Mouse (Mus musculus) adrenal gland, postnatal 14 days (tissue): ENCODE measurements around the gene Kpna7. TPM values are rescaled to one million over a fixed set of nuclear protein-coding genes. Genes with fewer than 3 reads are reported as not detected.

Source experiments
- DNase-seq: peaks from one replicate; pipeline ENCODE4 v3.0.0; 2021; ENCODE audit warnings: mixed read lengths
- total RNA-seq: library from RNA; stranded (reverse); gene quantifications from 2 replicates; pipeline ENCODE4 v1.2.3, GENCODE M21; 2021

Kpna7 gene
- total RNA-seq, 1 experiment from 2014 or later = not detected

DNA sequence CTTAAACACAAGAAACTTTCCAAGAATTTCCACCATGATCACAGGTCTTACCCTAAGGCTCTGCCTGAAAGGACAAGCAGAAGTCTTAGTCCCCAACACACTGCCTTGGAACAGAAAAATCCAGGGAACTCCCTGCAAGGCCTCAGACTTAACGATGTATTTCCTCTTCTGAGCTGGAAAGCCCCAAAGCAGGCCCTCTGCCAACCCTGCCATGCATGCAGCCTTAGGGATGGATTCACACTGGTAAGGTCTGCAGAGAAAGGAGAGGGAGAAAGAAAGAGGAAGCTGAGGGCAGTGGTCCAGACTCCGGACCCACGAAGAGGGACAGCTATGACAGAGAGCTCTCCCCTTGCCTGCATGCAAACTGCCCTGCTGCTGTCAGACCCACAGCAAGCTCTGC is 120.4 kb downstream of the Kpna7 start:
- peak; percentile 29 for DNase-seq

DNA sequence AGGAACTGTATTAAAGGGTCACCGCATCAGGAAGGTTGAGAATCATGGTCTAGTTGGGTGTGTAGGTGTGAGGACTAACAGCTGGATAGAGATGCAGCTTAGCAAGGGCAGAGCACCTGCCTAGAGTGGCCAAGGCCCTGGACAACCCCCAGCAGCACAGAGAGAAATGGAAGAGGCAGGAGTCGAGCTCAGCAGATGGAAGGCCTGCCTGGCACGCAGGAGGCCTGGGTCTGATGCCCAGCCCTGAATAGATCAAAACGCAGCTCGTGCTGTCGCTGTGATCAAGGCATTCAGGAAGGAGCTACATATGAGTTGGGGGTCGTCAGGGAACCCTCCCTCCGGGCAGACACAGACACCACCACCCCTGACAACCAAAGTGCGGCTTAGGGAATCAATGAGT is 125.6 kb downstream of the Kpna7 start:
- no peak for DNase-seq

GRCm38 (mm10) chr5:144954432-144954831 is 129.4 kb downstream of the Kpna7 start:
- DNase-seq = no peak

- DNase-seq = no peak
These were observed 131.2 kb downstream of the Kpna7 start for GRCm38 (mm10) chr5:144952592-144952991.

GRCm38 (mm10) chr5:144950428-144951051 is 133.3 kb downstream of the Kpna7 start:
- no peak for DNase-seq

GRCm38 (mm10) chr5:144949856-144950255 is 134.0 kb downstream of the Kpna7 start:
- DNase-seq = no peak

DNA sequence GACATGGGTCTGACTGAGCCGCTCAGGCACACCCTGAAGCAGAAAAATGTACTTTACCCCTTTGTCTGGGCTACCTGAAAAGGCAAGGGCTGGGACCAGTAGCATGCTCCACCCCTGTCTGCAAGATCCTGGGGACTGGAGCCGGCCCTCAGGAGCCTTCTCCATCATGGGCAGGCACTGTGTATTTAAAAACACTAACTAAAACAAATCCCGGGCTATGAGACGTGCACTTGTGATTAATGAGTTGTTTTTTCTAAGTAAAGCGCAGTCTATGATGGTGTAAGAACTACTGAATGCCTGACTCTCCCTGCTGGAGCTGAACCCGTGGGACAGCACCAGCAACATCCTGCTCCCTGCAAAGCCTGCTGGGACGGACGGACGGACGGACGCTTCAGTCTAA is 135.4 kb downstream of the Kpna7 start:
- no peak for DNase-seq

- no peak for DNase-seq
These were observed 135.8 kb downstream of the Kpna7 start for GRCm38 (mm10) chr5:144948002-144948401.

DNA sequence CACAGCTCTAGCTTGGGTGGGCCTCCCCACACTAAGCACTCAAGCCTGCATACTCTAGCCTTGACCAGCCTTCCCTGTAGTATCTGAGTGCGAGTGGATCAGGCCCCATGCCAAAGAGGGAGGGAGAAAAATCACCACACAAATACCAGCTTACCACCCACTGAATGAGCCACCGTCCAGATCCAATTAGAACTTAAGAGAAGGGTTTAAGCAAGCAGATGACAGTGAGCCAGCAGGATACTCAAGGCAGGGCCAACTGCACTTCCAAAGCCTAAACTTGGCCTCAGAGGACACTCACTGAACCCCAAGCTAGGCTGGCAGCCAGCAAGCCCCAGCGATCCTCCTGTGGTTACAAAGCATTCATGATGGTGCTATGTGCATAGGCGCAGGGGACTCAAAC is 137.8 kb downstream of the Kpna7 start:
- DNase-seq = peak; percentile 82

DNA sequence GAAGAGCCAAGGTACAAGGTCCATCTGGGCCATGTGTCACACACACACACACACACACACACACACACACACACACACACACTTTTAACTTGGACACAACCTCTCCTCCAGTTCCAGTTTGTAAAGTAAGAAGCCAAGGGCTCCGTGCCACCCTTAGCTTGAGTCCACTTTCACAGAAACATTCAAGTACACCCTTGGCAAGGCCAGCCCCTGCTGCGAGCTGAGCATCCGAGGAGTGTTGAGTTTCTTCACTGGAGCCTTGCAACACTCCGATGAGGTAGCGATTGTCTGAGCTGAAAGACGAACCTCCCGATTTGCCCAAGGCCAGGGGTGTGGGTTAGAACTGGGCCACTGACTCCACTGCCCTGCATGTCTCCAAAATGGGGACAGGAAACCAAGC is 138.9 kb downstream of the Kpna7 start:
- peak; percentile 73 for DNase-seq

DNA sequence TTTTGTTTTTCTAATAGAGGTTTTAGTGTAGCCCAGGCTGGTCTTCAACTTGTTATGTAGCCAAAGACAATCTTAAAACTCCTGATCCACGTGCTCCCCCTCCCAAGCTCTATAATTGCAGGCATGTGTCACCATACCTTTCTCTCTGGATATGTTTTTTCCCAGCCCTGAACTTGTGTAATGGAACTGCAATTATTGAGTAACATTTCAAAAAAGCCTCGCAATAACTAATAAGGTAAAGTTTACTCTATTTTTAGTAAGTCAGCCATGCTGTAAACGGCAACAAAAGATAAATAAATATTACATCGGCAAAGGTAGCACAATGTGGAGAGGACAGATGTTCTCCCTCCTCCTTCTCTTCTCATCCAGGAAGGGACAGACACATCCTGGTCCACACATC is 139.5 kb downstream of the Kpna7 start:
- no peak for DNase-seq

DNA sequence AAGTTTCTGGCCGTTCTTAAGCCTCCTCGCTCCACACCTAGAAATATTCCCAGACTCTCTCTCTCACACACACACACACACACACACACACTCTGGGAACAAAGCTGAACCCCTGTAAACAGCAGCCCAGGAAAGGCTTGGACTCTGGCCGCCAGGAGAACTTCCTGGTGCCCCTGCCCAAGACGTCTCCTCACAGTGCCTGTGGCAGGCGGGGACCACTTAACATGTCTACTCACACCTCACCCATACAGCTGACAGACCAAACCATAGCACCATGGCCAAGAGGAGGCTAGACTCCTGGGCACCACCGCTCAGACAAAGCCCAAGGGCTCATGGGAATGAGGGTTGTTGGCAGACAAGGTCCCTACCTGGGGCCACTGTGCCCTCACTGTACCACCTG is 140.5 kb downstream of the Kpna7 start:
- no peak for DNase-seq

- no peak for DNase-seq
These were observed 141.4 kb downstream of the Kpna7 start for GRCm38 (mm10) chr5:144942431-144942830.

- DNase-seq = no peak
These were observed 142.9 kb downstream of the Kpna7 start for GRCm38 (mm10) chr5:144940904-144941303.

DNA sequence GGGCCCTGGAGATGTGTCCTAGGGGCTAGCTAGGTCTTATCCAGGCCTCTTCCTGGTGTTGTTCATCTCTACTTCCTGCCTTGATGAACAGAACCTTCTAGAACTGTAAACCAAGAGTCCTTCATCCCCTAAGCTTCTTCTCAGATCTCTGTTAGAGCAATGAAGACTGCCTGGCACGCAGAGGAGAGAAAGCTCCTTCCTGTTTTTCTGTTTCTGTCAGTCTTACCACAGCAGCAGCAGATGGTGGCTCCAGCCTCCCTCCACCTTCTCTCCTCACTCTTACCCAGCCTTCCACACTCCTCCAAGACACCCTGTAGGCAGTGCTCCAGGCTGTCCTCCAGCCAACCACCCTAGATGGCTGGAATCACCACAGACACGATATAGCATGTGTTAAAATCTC is 146.5 kb downstream of the Kpna7 start:
- no peak for DNase-seq

Other genes with a start within 250 kb of the Kpna7 start
- 17.2 and 19.4 TPM in 2 replicates for gene Smurf1, start 118.2 kb downstream of the Kpna7 start, total RNA-seq
- not detected in 2 replicates for gene Gm4871, start 51.3 kb downstream of the Kpna7 start, total RNA-seq
- gene 1700018F24Rik, start 41.0 kb downstream of the Kpna7 start, total RNA-seq = not detected in 2 replicates
- gene Arpc1a, start 200 bp downstream of the Kpna7 start, total RNA-seq = 101 and 105 TPM in 2 replicates
- gene Arpc1b, start 30.2 kb upstream of the Kpna7 start, total RNA-seq = 205 and 257 TPM in 2 replicates
- gene Pdap1, start 56.2 kb upstream of the Kpna7 start, total RNA-seq = 101 and 108 TPM in 2 replicates
- 106 and 112 TPM in 2 replicates for gene Bud31, start 56.3 kb upstream of the Kpna7 start, total RNA-seq
- 27.0 and 28.3 TPM in 2 replicates for gene Ptcd1, start 83.1 kb upstream of the Kpna7 start, total RNA-seq
- 21.2 and 23.2 TPM in 2 replicates for gene Cpsf4, start 83.2 kb upstream of the Kpna7 start, total RNA-seq
- gene Atp5j2, start 108.0 kb upstream of the Kpna7 start, total RNA-seq = 774 and 783 TPM in 2 replicates
- gene Zkscan14, start 117.8 kb upstream of the Kpna7 start, total RNA-seq = 8.3 and 10.5 TPM in 2 replicates
- 12.2 and 14.3 TPM in 2 replicates for gene Zkscan5, start 120.5 kb upstream of the Kpna7 start, total RNA-seq
- 46.6 and 49.8 TPM in 2 replicates for gene Zfp655, start 147.7 kb upstream of the Kpna7 start, total RNA-seq
- gene Zscan25, start 196.5 kb upstream of the Kpna7 start, total RNA-seq = 14.6 and 17.0 TPM in 2 replicates